Mouse (Mus musculus): ENCODE data around the gene Kars. TPM values are rescaled to one million over a fixed set of nuclear protein-coding genes. Genes with fewer than 3 reads are reported as not detected.

Gene Kars
- total and polyA plus RNA-seq, 3 experiments = 257 to 400 (median 304) TPM

GRCm38 (mm10) chr8:112005601-112006000 is 5.5 kb downstream of the Kars start:
- dilution Hi-C loops (cut with MboI; ENCODE audit: extremely low pct_ligation_motif_present, extremely low pct_unique_long_range_greater_than_20kb, low sequenced_read_pairs) = no loop called here
- TF ChIP-seq NELFE (IDR thresholded peaks at IDR 0.05; ENCODE audit: low read depth, low read length) (no peak), ETS1 (conservative IDR thresholded peaks at IDR 0.05; ENCODE audit: low read depth, low read length) (no peak), MAFK (IDR thresholded peaks at IDR 0.05; ENCODE audit: insufficient replicate concordance, low read length) (no peak), GABPA (IDR thresholded peaks at IDR 0.05; ENCODE audit: insufficient replicate concordance, low read depth, low read length) (no peak), NRF1 (IDR thresholded peaks at IDR 0.05; ENCODE audit: low read depth, low read length) (no peak), EP300 (IDR thresholded peaks at IDR 0.05; ENCODE audit: low read length) (no peak), SMC3 (IDR thresholded peaks at IDR 0.05; ENCODE audit: low read depth, low read length) (no peak), ZMIZ1 (IDR thresholded peaks at IDR 0.05; ENCODE audit: low read depth, low read length) (no peak), MYC (IDR thresholded peaks at IDR 0.05; ENCODE audit: low read depth, low read length) (no peak), CTCF (conservative IDR thresholded peaks at IDR 0.05 in 1 of 2, IDR thresholded peaks at IDR 0.05 in 1 of 2; ENCODE audit: low read depth in 2 of 2, low read length in 2 of 2) (no peak), E2F4 (IDR thresholded peaks at IDR 0.05; ENCODE audit: insufficient replicate concordance, low read depth, low read length) (no peak), HCFC1 (IDR thresholded peaks at IDR 0.05; ENCODE audit: low read depth, low read length) (no peak), PAX5 (IDR thresholded peaks at IDR 0.05; ENCODE audit: low read length) (no peak)
- H3K9me3 ChIP-seq (replicated peaks; ENCODE audit: low read length) = no peaks in the 10 kb centered on the region
- H3K27ac ChIP-seq (ENCODE audit: insufficient read depth, low read depth) = no peak overlapping the region
- DNase-seq (ENCODE audit: extremely low read depth) = no peak
- no peak overlapping the region for H3K4me2 ChIP-seq (ENCODE audit: insufficient read depth, low read depth, poor library complexity, severe bottlenecking)
- peaks cover 2 to 12% of the 10 kb centered on the region in 2 experiments; a peak in 2 of 4 replicates for H3K4me1 ChIP-seq (ENCODE audit: control insufficient read depth in 1 of 2, insufficient read depth in 2 of 2)
- H3K9ac ChIP-seq (ENCODE audit: insufficient read depth, low read depth) = no peak overlapping the region
- H3K79me2 ChIP-seq (replicated peaks; ENCODE audit: control insufficient read depth, extremely low read depth, insufficient read depth, poor library complexity, severe bottlenecking) = peaks cover 60% of the 10 kb centered on the region
- in situ Hi-C loops (cut with MboI; ENCODE audit: low pct_ligation_motif_present, low pct_unique_long_range_greater_than_20kb, low sequenced_read_pairs) = no loop called here
- no peaks in the 10 kb centered on the region for H3K27me3 ChIP-seq (replicated peaks)
- peaks cover 52 to 76% of the 10 kb centered on the region in 2 experiments for H3K36me3 ChIP-seq (replicated peaks in 1 of 2; ENCODE audit: control insufficient read depth in 1 of 2, insufficient read depth in 1 of 2, low read length in 1 of 2)
- no peak overlapping the region for H3K4me3 ChIP-seq (replicated peaks in 1 of 3; ENCODE audit: low read depth in 2 of 3, low read length in 2 of 3, poor library complexity in 1 of 3)

GRCm38 (mm10) chr8:112004754-112005153 is 6.4 kb downstream of the Kars start:
- H3K4me2 ChIP-seq (ENCODE audit: insufficient read depth, low read depth, poor library complexity, severe bottlenecking) = no peak overlapping the region
- peaks cover 51% of the 10 kb centered on the region for H3K79me2 ChIP-seq (replicated peaks; ENCODE audit: control insufficient read depth, extremely low read depth, insufficient read depth, poor library complexity, severe bottlenecking)
- H3K4me3 ChIP-seq (replicated peaks in 1 of 3; ENCODE audit: low read depth in 2 of 3, low read length in 2 of 3, poor library complexity in 1 of 3) = no peak overlapping the region
- dilution Hi-C loops (cut with MboI; ENCODE audit: extremely low pct_ligation_motif_present, extremely low pct_unique_long_range_greater_than_20kb, low sequenced_read_pairs) (no loop called here), in situ Hi-C loops (cut with MboI; ENCODE audit: low pct_ligation_motif_present, low pct_unique_long_range_greater_than_20kb, low sequenced_read_pairs) (no loop called here)
- no peak overlapping the region for H3K9ac ChIP-seq (ENCODE audit: insufficient read depth, low read depth)
- H3K4me1 ChIP-seq (ENCODE audit: control insufficient read depth in 1 of 2, insufficient read depth in 2 of 2) = peaks cover 2 to 12% of the 10 kb centered on the region in 2 experiments; a peak in 2 of 4 replicates
- H3K27me3 ChIP-seq (replicated peaks) = no peaks in the 10 kb centered on the region
- peaks cover 60 to 84% of the 10 kb centered on the region in 2 experiments for H3K36me3 ChIP-seq (replicated peaks in 1 of 2; ENCODE audit: control insufficient read depth in 1 of 2, insufficient read depth in 1 of 2, low read length in 1 of 2)
- no peak for DNase-seq (ENCODE audit: extremely low read depth)
- H3K27ac ChIP-seq (ENCODE audit: insufficient read depth, low read depth) = no peak overlapping the region
- no peak for TF ChIP-seq JUND (conservative IDR thresholded peaks at IDR 0.05; ENCODE audit: low read depth, low read length)
- TF ChIP-seq TBP (conservative IDR thresholded peaks at IDR 0.05; ENCODE audit: low read depth, low read length) = no peak
- no peaks in the 10 kb centered on the region for H3K9me3 ChIP-seq (replicated peaks; ENCODE audit: low read length)
